ENCODE assay signal across 21 mouse cellular contexts in genomic region chrX:152320535-152320934, GRCm38 (mm10). TPM values are rescaled to one million over a fixed set of nuclear protein-coding genes. Genes with fewer than 3 reads are reported as not detected.
DNase-seq lines count a peak whose midpoint lies in the region; ATAC-seq and TF ChIP-seq lines count a peak whose summit lies in the region.
"Had no signal": no experiment of that assay in that cellular context is flagged by ENCODE, and none has a peak within 500 bp of the region (broad histone marks: within the 10 kb centered on the region; RNA-seq: fewer than 3 reads in every experiment).

No protein-coding gene starts in this region.

- no peak for TF ChIP-seq RAD21 in MEL (IDR thresholded peaks at IDR 0.05; ENCODE audit: low read depth, low read length)

- WGBS in hindbrain, embryonic 14.5 days: 87% methylated on average over 4 of the region's 4 CpGs

- DNase-seq in MEL (ENCODE audit: low read depth, low spot score) (no peak), R1 (ENCODE audit: low read depth, low spot score) (peak; percentile 52)
- DNase-seq in kidney, adult 11 months: no peak
- DNase-seq in hindbrain, embryonic 14.5 days (ENCODE audit: low spot score): no peak
- DNase-seq: adrenal gland, adult 2 months; adrenal gland, adult 8-10 months; adrenal gland, postnatal 10 days; adrenal gland, postnatal 14 days; adrenal gland, postnatal 25 days; adrenal gland, postnatal 36 days; B cell, adult 2 months; cerebellum, adult 11 months; cerebellum, adult 11-12 months; cerebellum, adult 18-20 months; cerebellum, adult 2 months; cerebellum, adult 8-10 months had no signal

- H3K4me3 ChIP-seq in MEL (ENCODE audit: control insufficient read depth in 1 of 2, insufficient read depth in 1 of 2, low read depth in 2 of 2, low read length in 2 of 2): no peak overlapping the region; a peak in 1 of 4 replicates
- no peak overlapping the region for H3K4me3 ChIP-seq in hindbrain, embryonic 14.5 days (replicated peaks; ENCODE audit: low read length)

- TF ChIP-seq CTCF in MEL (IDR thresholded peaks at IDR 0.05 in 2 of 3, conservative IDR thresholded peaks at IDR 0.05 in 1 of 3; ENCODE audit: control insufficient read depth in 1 of 3, insufficient read depth in 1 of 3, low read depth in 2 of 3, low read length in 3 of 3, poor library complexity in 1 of 3, severe bottlenecking in 1 of 3): no peak

- no peaks in the 10 kb centered on the region for H3K9me3 ChIP-seq in MEL (replicated peaks; ENCODE audit: insufficient read depth, low read length)
- no peaks in the 10 kb centered on the region for H3K9me3 ChIP-seq in hindbrain, embryonic 14.5 days (ENCODE audit: control insufficient read depth, low read length)
- H3K9me3 ChIP-seq: G1E had no signal

- no peak for ATAC-seq in hindbrain, embryonic 14.5 days (ENCODE audit: low FRiP score)
- ATAC-seq: activated CD4-positive, CD25-positive, alpha-beta regulatory T cell, adult 4 months; CD4-positive, CD25-positive, alpha-beta regulatory T cell, adult 4 months; Patski had no signal

- H3K27me3 ChIP-seq in MEL (ENCODE audit: control insufficient read depth in 1 of 2, insufficient read depth in 2 of 2, low read length in 2 of 2): no peaks in the 10 kb centered on the region
- H3K27me3 ChIP-seq in hindbrain, embryonic 14.5 days (ENCODE audit: control insufficient read depth, insufficient read depth, low read length): peaks cover 64% of the 10 kb centered on the region
- H3K27me3 ChIP-seq: CH12.LX had no signal

- peaks cover 2 to 42% of the 10 kb centered on the region in 2 experiments; a peak in 3 of 4 replicates for H3K36me3 ChIP-seq in MEL (ENCODE audit: control insufficient read depth in 1 of 2, insufficient read depth in 2 of 2, low read length in 2 of 2)
- H3K36me3 ChIP-seq in hindbrain, embryonic 14.5 days (replicated peaks; ENCODE audit: control insufficient read depth, insufficient read depth): 0 out of 2 replicates have a peak, but pooled peaks cover 8% of the 10 kb centered on the region

- peaks cover 1% of the 10 kb centered on the region; the same call in 1 of the 2 replicates for H3K79me2 ChIP-seq in MEL (ENCODE audit: control insufficient read depth, insufficient read depth, low read length, poor library complexity)

- peaks cover 22 to 30% of the 10 kb centered on the region in 2 experiments for H3K4me1 ChIP-seq in MEL (ENCODE audit: control insufficient read depth in 1 of 2, insufficient read depth in 2 of 2, low read length in 2 of 2)
- no peaks in the 10 kb centered on the region for H3K4me1 ChIP-seq in hindbrain, embryonic 14.5 days (replicated peaks; ENCODE audit: control insufficient read depth, insufficient read depth, low read length)

- H3K27ac ChIP-seq in MEL (ENCODE audit: control insufficient read depth, low read depth, low read length): peak overlapping the region; percentile 42
- no peak overlapping the region for H3K27ac ChIP-seq in hindbrain, embryonic 14.5 days

- H3K9ac ChIP-seq in MEL (ENCODE audit: control insufficient read depth, low read depth, low read length, poor library complexity, severe bottlenecking): no peak overlapping the region
- H3K9ac ChIP-seq in hindbrain, embryonic 14.5 days: no peak overlapping the region

- peak; percentile 61 to 75; a peak in 3 of 4 replicates for TF ChIP-seq EP300 in MEL (IDR thresholded peaks at IDR 0.05; ENCODE audit: low read depth in 1 of 2, low read length in 2 of 2)

- H3K4me2 ChIP-seq in hindbrain, embryonic 14.5 days (replicated peaks): no peak overlapping the region

- no peak for TF ChIP-seq POLR2A in MEL (IDR thresholded peaks at IDR 0.05; ENCODE audit: control insufficient read depth in 1 of 2, insufficient read depth in 1 of 2, low read depth in 1 of 2, low read length in 2 of 2, poor library complexity in 1 of 2)

TF ChIP-seq in MEL, 35 proteins besides CTCF, POLR2A, EP300 and RAD21:
- TF ChIP-seq NELFE (IDR thresholded peaks at IDR 0.05; ENCODE audit: low read depth, low read length) (no peak), TBP (IDR thresholded peaks at IDR 0.05; ENCODE audit: low read depth, low read length) (no peak), MAFK (IDR thresholded peaks at IDR 0.05; ENCODE audit: borderline replicate concordance, low read depth, low read length) (no peak), RCOR1 (IDR thresholded peaks at IDR 0.05; ENCODE audit: low read depth, low read length) (peak; percentile 26; the same call in 1 of the 2 replicates), GABPA (IDR thresholded peaks at IDR 0.05; ENCODE audit: low read depth, low read length) (no peak), E2F4 (IDR thresholded peaks at IDR 0.05; ENCODE audit: borderline replicate concordance, low read depth, low read length) (no peak), UBTF (IDR thresholded peaks at IDR 0.05; ENCODE audit: borderline replicate concordance, insufficient read depth, low read depth, low read length) (no peak), MAX (IDR thresholded peaks at IDR 0.05; ENCODE audit: low read length) (no peak), BHLHE40 (IDR thresholded peaks at IDR 0.05; ENCODE audit: borderline replicate concordance, low read depth, low read length) (peak; percentile 58), TAL1 (IDR thresholded peaks at IDR 0.05; ENCODE audit: low read length) (no peak), ELF1 (IDR thresholded peaks at IDR 0.05; ENCODE audit: low read depth, low read length) (no peak), MYC (IDR thresholded peaks at IDR 0.05; ENCODE audit: low read depth, low read length) (peak; percentile 55; the same call in 1 of the 2 replicates), NRF1 (IDR thresholded peaks at IDR 0.05; ENCODE audit: insufficient read depth, low read depth, low read length, poor library complexity, severe bottlenecking) (no peak), USF2 (IDR thresholded peaks at IDR 0.05; ENCODE audit: borderline replicate concordance in 1 of 2, insufficient read depth in 1 of 2, low read depth in 1 of 2, low read length in 2 of 2) (no peak), POLR2AphosphoS5 (IDR thresholded peaks at IDR 0.05; ENCODE audit: borderline replicate concordance, low read depth, low read length) (no peak), MEF2A (IDR thresholded peaks at IDR 0.05; ENCODE audit: extremely low read depth, insufficient replicate concordance, low read depth, low read length, poor library complexity, severe bottlenecking) (no peak), MYB (IDR thresholded peaks at IDR 0.05; ENCODE audit: low read depth, low read length) (0 out of 2 replicates have a peak, but pooled peaks have one; percentile 19), ZMIZ1 (IDR thresholded peaks at IDR 0.05; ENCODE audit: low read depth, low read length) (no peak), KAT2A (conservative IDR thresholded peaks at IDR 0.05; ENCODE audit: low read depth, low read length) (no peak), SMC3 (IDR thresholded peaks at IDR 0.05; ENCODE audit: low read depth, low read length) (no peak), USF1 (IDR thresholded peaks at IDR 0.05; ENCODE audit: low read depth, low read length) (no peak), MAZ (IDR thresholded peaks at IDR 0.05; ENCODE audit: low read depth, low read length) (no peak), ETS1 (IDR thresholded peaks at IDR 0.05; ENCODE audit: low read depth, low read length) (peak; percentile 30; the same call in 1 of the 2 replicates), ZC3H11A (IDR thresholded peaks at IDR 0.05; ENCODE audit: low read depth, low read length) (no peak), SIN3A (IDR thresholded peaks at IDR 0.05; ENCODE audit: low read length) (peak; percentile 53; the same call in 1 of the 2 replicates), TCF12 (IDR thresholded peaks at IDR 0.05; ENCODE audit: low read depth, low read length) (no peak), POLR2AphosphoS2 (IDR thresholded peaks at IDR 0.05; ENCODE audit: low read length) (no peak), HCFC1 (IDR thresholded peaks at IDR 0.05; ENCODE audit: low read depth, low read length) (no peak), CHD2 (IDR thresholded peaks at IDR 0.05; ENCODE audit: low read length) (no peak), JUND (IDR thresholded peaks at IDR 0.05; ENCODE audit: low read depth, low read length) (no peak), ZNF384 (IDR thresholded peaks at IDR 0.05; ENCODE audit: low read depth, low read length) (no peak), CHD1 (IDR thresholded peaks at IDR 0.05; ENCODE audit: low read depth, low read length) (no peak), MXI1 (IDR thresholded peaks at IDR 0.05; ENCODE audit: low read depth, low read length) (0 out of 2 replicates have a peak, but pooled peaks have one; percentile 59), ZKSCAN1 (IDR thresholded peaks at IDR 0.05; ENCODE audit: low read depth, low read length) (no peak), GATA1 (IDR thresholded peaks at IDR 0.05; ENCODE audit: low read depth, low read length) (peak; percentile 54)
TF ChIP-seq in MEL: peak in this region for 8.

RNA-seq across cellular contexts. Expression of gene Kantr, which starts 6.8 kb away (rescaled TPM):
- 1.6 and 2.8 TPM in 2 replicates for total RNA-seq in MEL (2012; rRNA removed)
- 1 to 10 TPM in 1 of 2 experiments, not detected in 1; 3.9 TPM for polyA plus RNA-seq in MEL (2012; ENCODE audit: insufficient read depth in 1 of 2, insufficient read length in 2 of 2, low read depth in 1 of 2, low replicate concordance in 2 of 2, missing spikeins in 1 of 2)
- polyA plus RNA-seq in hindbrain, embryonic 14.5 days (2014; fragmentation: Nextera tagmentation; extraction: Ambion mirVana): 30.3 and 35.4 TPM in 2 replicates

RNA-seq across cellular contexts. Expression of gene Tspyl2, which starts 21.7 kb away (rescaled TPM):
- total RNA-seq in MEL (2012; rRNA removed): 14.9 and 19.8 TPM in 2 replicates
- 10 to 100 TPM in 1 of 2 experiments, not detected in 1; 38.1 TPM for polyA plus RNA-seq in MEL (2012; ENCODE audit: insufficient read depth in 1 of 2, insufficient read length in 2 of 2, low read depth in 1 of 2, low replicate concordance in 2 of 2, missing spikeins in 1 of 2)
- 39.9 and 40.2 TPM in 2 replicates for polyA plus RNA-seq in hindbrain, embryonic 14.5 days (2014; fragmentation: Nextera tagmentation; extraction: Ambion mirVana)

RNA-seq across cellular contexts. Expression of gene Gpr173, which starts 48.0 kb away (rescaled TPM):
- not detected in 2 replicates for total RNA-seq in MEL (2012; rRNA removed)
- polyA plus RNA-seq in MEL (2012; ENCODE audit: insufficient read depth in 1 of 2, insufficient read length in 2 of 2, low read depth in 1 of 2, low replicate concordance in 2 of 2, missing spikeins in 1 of 2): not detected
- 6.9 and 7.5 TPM in 2 replicates for polyA plus RNA-seq in hindbrain, embryonic 14.5 days (2014; fragmentation: Nextera tagmentation; extraction: Ambion mirVana)
- total RNA-seq: CH12.LX had no signal
- polyA plus RNA-seq: activated CD4-positive, CD25-positive, alpha-beta regulatory T cell, adult 4 months; CD4-positive, CD25-positive, alpha-beta regulatory T cell, adult 4 months; G1E had no signal
